Mouse (Mus musculus) embryonic facial prominence, embryonic 14.5 days (tissue): Measurements from ENCODE around the gene Gdf15. TPM values are rescaled to one million over a fixed set of nuclear protein-coding genes. Genes with fewer than 3 reads are reported as not detected.

ENCODE experiments used
- ATAC-seq: fragments of 200-750 bp; cut with Nextera tagmentation; 2 replicates; pipeline ENCODE4 v1.8.0; 2017; ENCODE audit warnings: low read depth, moderate number of reproducible peaks, moderate TSS enrichment
- DNase-seq: peaks from one replicate; pipeline ENCODE4 v3.0.0-alpha.2; 2015; ENCODE audit warnings: low spot score
- H3K27ac ChIP-seq: fragments of 300-500 bp; sonication (generic); replicated peaks from 2 replicates; pipeline ENCODE4 v1.5.1; 2014; ENCODE audit warnings: low read depth, mild to moderate bottlenecking, low read length, moderate library complexity
- H3K27me3 ChIP-seq: fragments of 300-500 bp; sonication (generic); replicated peaks from 2 replicates; pipeline ENCODE4 v1.6.1; 2014; ENCODE audit warnings: low read length; ENCODE audit not compliant: control insufficient read depth, insufficient read depth
- H3K36me3 ChIP-seq: fragments of 300-500 bp; sonication (generic); 2 replicates; pipeline ENCODE4 v1.6.1; 2014; ENCODE audit warnings: low read length, mixed read lengths; ENCODE audit not compliant: control insufficient read depth, insufficient read depth
- H3K4me1 ChIP-seq: fragments of 300-500 bp; sonication (generic); 2 replicates; pipeline ENCODE4 v1.6.1; 2014; ENCODE audit warnings: antibody characterized with exemption, low read length; ENCODE audit not compliant: control insufficient read depth, insufficient read depth
- H3K4me2 ChIP-seq: fragments of 300-500 bp; sonication (generic); 2 replicates; pipeline ENCODE4 v1.6.1; 2014; ENCODE audit warnings: low read depth, mild to moderate bottlenecking, low read length, moderate library complexity, mixed read lengths
- H3K4me3 ChIP-seq: fragments of 300-500 bp; sonication (generic); 2 replicates; pipeline ENCODE4 v1.5.1; 2014; ENCODE audit warnings: low read depth, mild to moderate bottlenecking, low read length
- H3K9ac ChIP-seq: fragments of 300-500 bp; sonication (generic); 2 replicates; pipeline ENCODE4 v1.6.1; 2014; ENCODE audit warnings: low read depth, mild to moderate bottlenecking, low read length, moderate library complexity, mixed read lengths
- H3K9me3 ChIP-seq: fragments of 300-500 bp; sonication (generic); 2 replicates; pipeline ENCODE4 v1.6.1; 2016; ENCODE audit warnings: low read length; ENCODE audit not compliant: control insufficient read depth
- WGBS: fragments of 180-500 bp; shearing (Covaris S2); extraction: QIAGEN DNeasy Blood & Tissue Kit; methylation state at CpG from one replicate; pipeline ENCODE4 v1.1.7; 2014; 5-methylcytosine and 5-hydroxymethylcytosine counted together
- polyA plus RNA-seq: library from polyadenylated mRNA; unstranded; fragments of >200 nt; fragmentation: Nextera tagmentation; extraction: Ambion mirVana; gene quantifications from 2 replicates; pipeline ENCODE4 v1.2.1, GENCODE M21; 2014

Gdf15 gene
- polyA plus RNA-seq, 1 experiment from 2014 or later: 0.28 TPM

DNA sequence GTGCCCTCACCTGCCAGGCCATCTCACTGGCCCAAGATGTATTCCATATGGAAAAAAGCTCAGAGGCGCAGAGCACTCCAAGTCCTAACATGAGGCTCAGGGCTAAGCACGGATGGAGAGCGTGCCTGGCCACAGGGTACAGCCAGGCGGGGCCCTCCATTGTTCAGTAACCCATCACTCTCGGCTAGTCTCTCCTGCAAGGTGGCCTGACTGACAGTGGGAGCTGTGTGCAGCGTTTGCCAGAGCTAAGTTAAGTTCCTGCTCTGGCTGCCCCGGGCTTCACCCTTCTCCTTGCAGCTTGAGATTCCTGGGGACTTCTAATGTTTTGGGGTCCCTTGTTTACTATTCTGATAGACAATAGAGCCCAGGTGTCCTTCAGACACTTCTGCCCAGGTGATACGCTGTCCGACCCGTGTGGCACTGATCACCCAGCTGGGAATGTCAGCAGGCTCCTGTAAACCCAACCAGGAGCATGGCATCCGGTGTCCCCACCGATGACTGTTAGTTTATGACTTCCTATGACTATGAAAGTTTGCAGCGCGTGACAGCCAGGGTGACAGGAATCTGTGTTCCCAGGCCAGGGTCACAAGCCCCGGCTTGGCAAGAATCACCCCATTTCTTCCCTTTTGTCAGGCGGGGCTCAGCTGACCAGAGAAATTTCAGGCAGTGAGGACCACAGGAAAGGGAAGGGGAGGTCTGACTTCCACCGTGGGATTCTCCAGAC lies 13.4 kb upstream of the Gdf15 start:
- Histone ChIP-seq H3K9ac (no peak overlapping the region), H3K4me1 (peaks cover 5% of the 10 kb centered on the region; the same call in 1 of the 2 replicates), H3K4me3 (no peak overlapping the region), H3K27me3 (no peaks in the 10 kb centered on the region), H3K27ac (no peak overlapping the region), H3K4me2 (no peak overlapping the region), H3K36me3 (peaks cover 12% of the 10 kb centered on the region), H3K9me3 (no peaks in the 10 kb centered on the region)
- DNase-seq: no peak
- 58% methylated on average over 17 of the region's 17 CpGs for WGBS
- ATAC-seq: no peak

DNA sequence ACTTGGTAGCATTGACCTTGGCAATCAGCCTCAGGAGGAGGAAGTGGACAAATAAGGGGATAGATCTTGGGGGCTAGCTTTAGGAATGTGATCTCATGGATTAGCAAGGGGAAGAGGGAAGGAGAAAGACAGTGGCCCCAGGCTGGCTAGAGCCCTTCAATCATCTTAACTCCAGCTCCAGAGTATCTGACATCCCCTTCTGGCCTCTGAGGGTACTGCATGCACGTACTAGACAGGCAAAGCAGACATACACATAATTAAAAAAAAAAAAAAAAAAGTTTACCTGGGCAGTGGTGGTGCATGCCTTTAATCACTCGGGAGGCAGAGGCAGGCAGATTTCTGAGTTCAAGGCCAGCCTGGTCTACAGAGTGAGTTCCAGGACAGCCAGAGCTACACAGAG lies 11.8 kb upstream of the Gdf15 start:
- 81% methylated on average over 2 of the region's 2 CpGs for WGBS
- H3K4me2 ChIP-seq: no peak overlapping the region

DNA sequence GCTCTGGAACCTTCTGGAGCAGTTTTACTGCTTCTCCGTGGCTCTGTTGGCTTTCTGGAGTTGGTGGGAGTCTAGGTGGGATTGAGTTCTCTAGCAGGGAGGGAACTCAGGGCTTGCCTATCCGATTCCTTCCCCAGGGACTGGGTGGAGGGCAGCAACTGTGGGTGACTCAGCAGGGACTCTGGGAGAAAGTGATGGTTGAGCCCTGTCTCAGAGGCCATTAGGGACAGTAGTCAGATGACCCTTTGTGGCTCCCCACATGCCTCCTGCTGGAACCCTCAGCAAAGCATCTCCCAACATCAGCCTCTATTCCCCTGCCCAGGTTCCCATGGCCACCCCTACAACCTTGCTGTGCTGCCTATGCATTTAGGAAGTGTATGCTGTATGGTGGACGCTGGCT lies 10.8 kb upstream of the Gdf15 start:
- no peaks in the 10 kb centered on the region for H3K9me3 ChIP-seq
- no peaks in the 10 kb centered on the region for H3K36me3 ChIP-seq
- no peak overlapping the region for H3K4me2 ChIP-seq
- WGBS: 67% methylated on average over 3 of the region's 3 CpGs
- no peak overlapping the region for H3K4me3 ChIP-seq
- H3K27ac ChIP-seq: no peak overlapping the region
- ATAC-seq (no peak), DNase-seq (no peak)
- H3K9ac ChIP-seq: no peak overlapping the region
- no peaks in the 10 kb centered on the region for H3K27me3 ChIP-seq
- H3K4me1 ChIP-seq: no peaks in the 10 kb centered on the region

More for the DNA sequence above, 11.8 kb upstream of the Gdf15 start:
- Histone ChIP-seq H3K27ac (no peak overlapping the region), H3K9ac (no peak overlapping the region), H3K27me3 (no peaks in the 10 kb centered on the region), H3K9me3 (no peaks in the 10 kb centered on the region), H3K36me3 (no peaks in the 10 kb centered on the region), H3K4me1 (no peaks in the 10 kb centered on the region), H3K4me3 (no peak overlapping the region)
- no peak for DNase-seq
- no peak for ATAC-seq

DNA sequence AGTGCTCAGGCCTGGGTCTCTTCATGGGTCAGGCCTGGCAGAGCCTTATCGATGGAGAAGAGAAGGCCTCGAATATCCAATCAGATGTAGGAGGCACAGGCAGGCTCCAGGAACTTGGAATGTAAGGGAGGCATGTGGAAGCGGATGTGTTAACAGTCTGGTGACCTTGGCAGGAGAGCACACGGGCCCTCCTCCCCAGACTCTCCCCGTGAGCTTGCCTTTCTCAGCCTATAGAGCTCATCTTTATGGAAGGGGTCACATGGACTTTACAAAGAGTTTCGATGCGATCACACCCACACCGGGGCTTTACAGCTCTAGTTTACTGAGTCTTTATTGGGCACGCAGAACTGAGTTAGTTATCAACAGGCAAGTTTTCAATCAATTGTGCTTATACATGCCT lies 6.5 kb upstream of the Gdf15 start:
- Histone ChIP-seq H3K4me2 (no peak overlapping the region), H3K9me3 (no peaks in the 10 kb centered on the region), H3K9ac (no peak overlapping the region), H3K4me1 (peaks cover 4% of the 10 kb centered on the region; the same call in 1 of the 2 replicates), H3K36me3 (no peaks in the 10 kb centered on the region), H3K27ac (no peak overlapping the region; the same call in 1 of the 2 replicates), H3K4me3 (no peak overlapping the region), H3K27me3 (no peaks in the 10 kb centered on the region)
- DNase-seq: no peak
- ATAC-seq: no peak
- 76% methylated on average over 9 of the region's 9 CpGs for WGBS

DNA sequence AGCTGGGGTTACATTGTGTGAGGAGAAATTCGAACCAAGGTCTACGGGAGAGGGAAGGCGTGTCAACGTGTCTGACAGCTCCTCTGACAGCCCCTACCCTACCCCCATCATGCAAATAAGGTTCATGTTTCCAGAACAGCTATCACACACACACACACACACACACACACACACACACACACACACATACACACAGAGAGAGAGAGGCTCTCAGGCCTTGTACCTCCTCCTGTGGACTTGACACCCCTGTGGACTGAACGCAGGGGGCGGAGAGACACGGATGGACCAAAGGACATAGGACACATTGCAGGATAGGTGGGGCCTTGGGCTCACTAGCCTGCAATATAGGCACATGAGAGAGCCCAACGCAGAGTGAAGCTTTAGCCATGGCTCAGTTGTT lies 4.6 kb upstream of the Gdf15 start:
- no peak overlapping the region; the same call in 1 of the 2 replicates for H3K9ac ChIP-seq
- DNase-seq (no peak), ATAC-seq (no peak)
- H3K36me3 ChIP-seq: no peaks in the 10 kb centered on the region
- H3K4me1 ChIP-seq: peaks cover 6% of the 10 kb centered on the region; the same call in 1 of the 2 replicates
- WGBS: 45% methylated on average over 8 of the region's 8 CpGs
- H3K9me3 ChIP-seq: no peaks in the 10 kb centered on the region
- no peak overlapping the region for H3K4me3 ChIP-seq
- no peak overlapping the region for H3K4me2 ChIP-seq
- H3K27ac ChIP-seq: no peak overlapping the region
- no peaks in the 10 kb centered on the region for H3K27me3 ChIP-seq

DNA sequence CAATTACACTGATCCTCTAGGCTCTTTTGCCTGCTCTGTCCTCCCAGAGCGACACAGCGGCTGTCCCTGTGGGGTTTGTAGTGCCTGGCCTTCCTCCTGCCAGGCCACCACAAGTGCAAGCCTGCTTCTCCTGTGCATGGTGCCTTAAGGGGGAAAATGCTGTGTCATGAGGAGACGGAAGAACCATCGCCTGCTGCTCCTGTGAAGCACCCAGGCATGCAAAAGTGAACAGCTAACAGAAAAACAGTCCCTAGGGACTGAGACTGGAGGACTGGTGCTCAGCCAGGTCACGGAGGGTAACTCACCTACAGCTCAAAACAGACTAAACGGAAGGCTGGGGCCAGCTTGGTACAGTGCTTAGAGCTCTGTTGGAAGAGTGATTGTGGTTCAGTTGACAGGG lies 3.3 kb upstream of the Gdf15 start:
- Histone ChIP-seq H3K27ac (no peak overlapping the region), H3K27me3 (peaks cover 7% of the 10 kb centered on the region; the same call in 1 of the 2 replicates), H3K4me2 (no peak overlapping the region), H3K4me3 (no peak overlapping the region), H3K4me1 (peaks cover 16% of the 10 kb centered on the region), H3K36me3 (no peaks in the 10 kb centered on the region), H3K9ac (no peak overlapping the region), H3K9me3 (no peaks in the 10 kb centered on the region)
- DNase-seq (no peak), ATAC-seq (no peak)
- WGBS: 74% methylated on average over 6 of the region's 6 CpGs

DNA sequence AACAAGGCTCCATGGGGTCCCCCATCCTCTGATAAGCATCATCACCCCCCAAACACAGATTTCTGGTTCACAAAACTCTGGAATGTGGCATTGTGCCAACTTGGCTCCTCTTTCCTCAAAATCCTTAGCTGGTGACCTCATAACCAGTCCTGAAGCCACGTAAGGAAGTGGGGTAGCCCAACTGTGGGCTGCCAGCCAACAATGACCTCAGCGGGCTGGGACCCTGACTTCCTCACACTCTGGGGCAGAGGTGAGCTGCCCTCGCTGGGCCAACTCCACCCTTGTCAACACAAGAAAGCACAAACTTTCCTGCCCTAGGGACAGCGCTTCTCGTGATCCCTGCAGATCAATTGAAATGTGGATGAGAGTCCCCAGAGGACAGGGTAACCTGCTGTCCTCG lies 1.8 kb upstream of the Gdf15 start:
- no peak overlapping the region for H3K4me3 ChIP-seq
- peaks cover 17% of the 10 kb centered on the region for H3K4me1 ChIP-seq
- H3K36me3 ChIP-seq: no peaks in the 10 kb centered on the region
- no peak overlapping the region for H3K4me2 ChIP-seq
- H3K9ac ChIP-seq: no peak overlapping the region
- ATAC-seq (no peak), DNase-seq (peak; percentile 48)
- H3K27me3 ChIP-seq: peaks cover 7% of the 10 kb centered on the region; the same call in 1 of the 2 replicates
- WGBS: 57% methylated on average over 6 of the region's 6 CpGs
- H3K27ac ChIP-seq: no peak overlapping the region
- H3K9me3 ChIP-seq: no peaks in the 10 kb centered on the region

DNA sequence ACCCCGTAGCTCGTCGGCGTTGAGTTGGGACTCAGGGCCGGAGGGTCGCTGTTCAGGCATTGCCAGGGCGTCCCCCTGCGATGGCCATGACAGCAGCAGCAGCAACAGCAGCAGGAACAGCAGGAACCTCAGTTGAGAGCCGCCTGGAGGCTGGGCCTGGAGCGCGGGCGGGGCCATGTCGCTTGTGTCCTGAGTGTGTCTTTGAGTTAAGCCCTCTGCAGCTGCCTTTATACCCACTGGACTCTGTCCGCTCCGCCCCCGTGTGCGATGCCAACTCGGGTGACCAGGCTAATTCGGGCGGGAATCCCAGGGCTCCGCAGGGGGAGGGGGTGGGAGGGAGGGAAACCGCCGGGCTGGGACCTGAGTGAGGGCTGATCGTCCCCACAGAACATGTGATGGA lies 820 bp downstream of the Gdf15 start:
- ATAC-seq (no peak), DNase-seq (peak; percentile 35)
- H3K4me2 ChIP-seq: 0 out of 2 replicates have a peak overlapping the region, but pooled peaks have one; percentile 82
- H3K27me3 ChIP-seq: peaks cover 7% of the 10 kb centered on the region; the same call in 1 of the 2 replicates
- H3K36me3 ChIP-seq: no peaks in the 10 kb centered on the region
- H3K27ac ChIP-seq: no peak overlapping the region
- H3K9ac ChIP-seq: peak overlapping the region; percentile 30; the same call in 1 of the 2 replicates
- 15% methylated on average over 18 of the region's 24 CpGs for WGBS
- no peaks in the 10 kb centered on the region for H3K9me3 ChIP-seq
- peaks cover 17% of the 10 kb centered on the region for H3K4me1 ChIP-seq
- no peak overlapping the region for H3K4me3 ChIP-seq
